Mouse (Mus musculus) adrenal gland, postnatal 4 days (tissue): ENCODE data around the gene Grap2. TPM values are rescaled to one million over a fixed set of nuclear protein-coding genes. Genes with fewer than 3 reads are reported as not detected.

ENCODE experiments used
- DNase-seq, 2 experiments: peaks; one replicate each; pipeline ENCODE4 v3.0.0; 2021 to 2022; ENCODE audit warnings: low spot score in 2 of 2, mixed read lengths in 2 of 2
- total RNA-seq, 2 experiments: library from RNA; stranded (reverse); gene quantifications; 2 replicates each; pipeline ENCODE4 v1.2.3; 2021

Gene Grap2
- total RNA-seq, 2 experiments from 2014 or later, result 1.3 to 1.7 TPM

- DNase-seq, result no peak
Measured at GRCm38 (mm10) chr15:80634391-80635193, 62.2 kb downstream of the Grap2 start.

DNA sequence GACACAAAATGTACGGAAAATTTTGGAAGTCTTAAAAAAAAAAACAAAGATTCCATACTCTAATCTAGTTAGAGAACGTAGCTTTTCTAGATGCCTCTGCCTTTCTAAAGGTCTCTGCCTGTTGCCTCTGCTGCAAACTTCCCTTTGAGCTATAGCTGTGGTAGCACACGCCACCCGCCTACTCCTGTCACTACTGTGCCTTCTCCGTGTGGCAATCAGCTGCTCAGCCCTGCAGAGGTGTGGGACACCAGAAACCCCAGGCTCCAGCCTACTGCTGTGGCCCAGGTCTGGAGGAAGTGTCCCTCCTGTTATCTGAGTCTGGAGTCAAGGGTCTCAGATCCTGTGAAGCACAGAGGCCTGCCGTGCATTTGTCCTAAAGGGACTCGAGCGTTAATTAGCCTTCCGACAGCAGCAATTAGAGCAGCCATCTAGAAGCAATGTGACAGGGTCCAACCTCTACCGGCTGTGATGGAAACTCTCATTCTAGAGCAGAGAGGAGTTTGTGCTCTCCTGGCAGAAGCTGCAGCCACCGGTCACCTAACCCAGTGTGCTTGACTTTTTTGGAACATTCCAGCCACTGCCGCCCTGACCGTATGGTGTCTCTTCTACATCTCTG, 64.5 kb downstream of the Grap2 start:
- DNase-seq, result no peak

- DNase-seq, result no peak
Measured at GRCm38 (mm10) chr15:80639071-80639702, 66.8 kb downstream of the Grap2 start.

DNA sequence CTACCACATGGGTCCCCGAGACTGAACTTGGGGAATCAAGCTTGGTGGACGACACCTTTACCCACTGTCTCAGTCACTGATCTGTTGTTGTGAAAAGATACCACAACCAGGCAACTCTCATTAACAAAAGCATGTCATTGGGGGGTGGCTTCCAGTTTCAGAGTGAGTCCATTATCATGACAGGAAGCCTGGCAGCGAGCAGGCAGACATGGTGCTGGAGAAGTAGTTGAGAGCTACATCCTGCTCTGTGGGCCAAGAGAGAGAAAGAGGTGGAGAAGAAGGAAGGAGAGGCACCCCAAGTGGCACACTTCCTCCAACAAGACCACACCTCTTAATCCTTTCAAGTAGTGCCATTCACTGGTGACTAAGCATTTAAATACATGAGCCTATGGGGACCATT, 67.5 kb downstream of the Grap2 start:
- DNase-seq, result no peak

- no peak for DNase-seq
Measured at GRCm38 (mm10) chr15:80641702-80642435, 69.5 kb downstream of the Grap2 start.

DNA sequence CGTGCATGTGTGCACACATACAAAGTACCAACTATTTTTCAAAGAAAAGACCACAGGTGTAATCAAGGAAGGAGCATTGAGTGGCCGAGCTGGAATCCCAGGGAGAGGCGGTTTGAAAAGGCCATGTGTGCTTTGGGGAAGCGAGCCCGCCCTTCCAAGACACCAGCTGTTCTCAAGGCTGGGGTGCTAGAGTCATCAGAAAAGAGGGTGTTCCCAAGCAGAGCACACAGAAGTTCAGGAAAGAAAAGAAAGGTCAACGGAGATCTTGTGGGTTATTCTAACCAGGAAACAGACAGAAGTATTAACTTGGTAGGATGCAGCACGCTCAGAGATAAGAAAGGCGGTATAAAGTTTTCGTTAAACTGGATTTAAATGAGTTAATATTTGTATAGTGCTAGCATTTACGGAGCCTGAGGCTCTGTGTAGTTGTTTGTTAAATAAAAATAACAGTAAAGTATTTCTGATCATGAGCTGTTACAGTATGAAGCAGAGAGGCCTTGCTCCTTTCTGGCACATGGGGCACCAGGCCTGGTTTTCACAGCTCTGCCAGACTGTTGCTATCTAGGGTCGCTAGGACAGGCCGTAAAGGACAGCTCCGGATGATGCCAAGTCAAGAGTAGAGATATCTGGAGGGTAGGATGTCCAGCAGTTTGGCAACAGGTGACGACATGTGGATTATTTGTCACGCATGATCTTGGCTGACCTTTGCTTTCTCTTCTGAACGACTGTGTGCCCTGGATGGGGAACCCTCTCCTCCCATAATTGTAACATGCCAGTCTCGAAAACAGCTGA, 72.8 kb downstream of the Grap2 start:
- DNase-seq, result no peak

DNA sequence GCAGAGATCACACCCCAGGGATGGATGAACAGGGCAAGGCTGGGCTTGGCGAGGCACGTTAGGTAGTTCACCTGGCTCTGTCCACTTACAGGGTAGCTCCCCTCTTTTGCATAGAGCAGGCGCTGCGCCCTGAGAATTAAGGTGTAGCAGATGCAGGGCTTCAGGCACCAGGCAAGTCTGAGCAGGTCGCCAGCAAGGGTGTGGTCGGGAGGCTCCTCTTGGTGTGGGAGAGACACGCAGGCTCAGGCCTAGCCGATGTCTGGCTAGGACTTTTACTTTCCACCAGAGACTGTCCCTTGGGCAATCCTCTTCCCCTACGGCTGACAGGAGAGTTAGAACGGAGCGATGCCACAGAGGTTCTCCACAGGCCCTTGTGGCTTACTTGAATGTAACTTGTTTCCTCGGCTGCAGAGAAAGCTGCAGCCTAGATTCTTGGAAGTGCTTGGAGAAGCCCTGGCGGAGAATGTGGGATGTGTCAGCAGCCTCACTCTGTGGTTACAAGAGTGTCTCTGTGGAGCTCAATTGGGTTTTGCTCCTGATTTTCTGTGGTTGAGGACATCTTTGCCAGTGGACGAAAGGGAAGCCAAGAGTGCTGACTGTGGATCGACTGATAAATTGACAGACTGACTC, 76.7 kb downstream of the Grap2 start:
- no peak for DNase-seq

- no peak for DNase-seq
Measured at GRCm38 (mm10) chr15:80650412-80650811, 78.0 kb downstream of the Grap2 start.

DNA sequence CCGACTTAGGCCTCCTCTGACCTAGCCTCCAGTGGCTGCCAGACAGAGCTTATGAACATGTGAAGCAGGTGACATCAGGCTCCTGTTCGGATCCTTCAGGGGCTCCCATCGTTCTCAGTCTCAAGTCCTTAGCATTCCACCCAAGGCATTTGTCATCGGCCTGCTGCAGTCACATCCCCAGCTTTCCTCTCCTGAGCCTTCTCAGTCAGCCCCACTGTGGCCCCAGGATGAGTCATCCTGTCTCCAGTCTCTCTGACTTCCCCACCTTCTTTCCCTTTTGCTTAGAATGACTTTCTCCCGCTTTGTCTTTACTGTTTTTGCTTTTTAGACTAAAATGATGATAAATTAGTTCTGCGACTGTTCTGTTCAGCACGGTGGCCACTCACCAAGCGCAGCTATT, 81.5 kb downstream of the Grap2 start:
- DNase-seq, result no peak

DNA sequence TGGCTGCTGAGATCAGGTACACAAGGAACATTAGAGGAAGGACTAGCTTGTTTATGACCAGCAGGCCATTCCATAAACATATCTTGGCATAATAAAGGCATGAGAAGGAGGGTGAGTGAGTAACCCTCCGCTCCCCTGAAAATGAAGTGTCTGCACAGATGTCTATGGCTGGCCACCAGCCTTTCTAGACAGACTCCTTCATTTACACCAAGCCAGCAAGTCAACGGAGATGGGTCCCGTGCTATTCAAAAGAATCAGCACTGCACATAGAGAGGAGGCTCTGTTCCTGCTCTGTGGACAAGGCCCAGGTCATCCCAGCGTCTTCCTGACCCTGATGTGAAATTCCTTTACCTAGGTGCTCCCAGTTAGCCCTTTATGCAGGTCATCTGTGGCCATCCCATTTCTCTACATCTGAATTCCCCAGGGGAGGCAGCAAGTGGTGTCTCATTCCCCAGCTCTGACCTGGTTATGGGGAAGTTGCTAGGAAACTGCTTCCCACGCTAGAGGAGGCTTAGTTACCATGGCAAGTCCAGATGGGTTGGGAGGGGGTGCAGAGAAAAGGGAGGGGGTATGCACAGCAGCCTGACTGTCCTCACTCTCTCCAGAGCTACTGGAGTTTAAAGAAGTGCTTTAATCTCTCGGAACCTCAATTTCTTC, 86.5 kb downstream of the Grap2 start:
- DNase-seq, result no peak

GRCm38 (mm10) chr15:80660963-80661362, 88.6 kb downstream of the Grap2 start:
- no peak for DNase-seq

DNA sequence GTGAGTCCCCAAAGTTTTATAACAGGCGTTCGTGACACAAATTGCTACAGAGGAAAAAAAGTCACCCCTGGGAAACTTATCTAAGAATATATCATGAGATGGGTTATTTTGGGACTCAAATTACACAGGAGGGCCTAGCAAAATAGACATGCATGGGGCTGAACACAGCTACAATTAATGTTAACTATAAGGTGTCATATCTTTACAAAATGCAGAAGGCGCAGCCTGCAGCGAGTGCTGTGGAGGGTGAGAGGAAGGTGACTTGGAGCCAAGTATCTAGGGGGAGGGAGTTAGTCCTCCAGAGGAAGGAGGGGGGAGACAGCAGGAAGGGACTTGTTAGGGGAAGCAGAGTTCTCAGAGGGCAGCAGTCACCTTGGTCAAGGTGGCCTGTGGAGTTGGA, 92.0 kb downstream of the Grap2 start:
- no peak for DNase-seq

- DNase-seq, result no peak
Measured at GRCm38 (mm10) chr15:80671295-80672252, 99.2 kb downstream of the Grap2 start, which contains the start of gene Fam83f. Fam83f (plus strand) TSS chr15:80671847.

GRCm38 (mm10) chr15:80672810-80673209, 100.4 kb downstream of the Grap2 start:
- DNase-seq, result no peak

DNA sequence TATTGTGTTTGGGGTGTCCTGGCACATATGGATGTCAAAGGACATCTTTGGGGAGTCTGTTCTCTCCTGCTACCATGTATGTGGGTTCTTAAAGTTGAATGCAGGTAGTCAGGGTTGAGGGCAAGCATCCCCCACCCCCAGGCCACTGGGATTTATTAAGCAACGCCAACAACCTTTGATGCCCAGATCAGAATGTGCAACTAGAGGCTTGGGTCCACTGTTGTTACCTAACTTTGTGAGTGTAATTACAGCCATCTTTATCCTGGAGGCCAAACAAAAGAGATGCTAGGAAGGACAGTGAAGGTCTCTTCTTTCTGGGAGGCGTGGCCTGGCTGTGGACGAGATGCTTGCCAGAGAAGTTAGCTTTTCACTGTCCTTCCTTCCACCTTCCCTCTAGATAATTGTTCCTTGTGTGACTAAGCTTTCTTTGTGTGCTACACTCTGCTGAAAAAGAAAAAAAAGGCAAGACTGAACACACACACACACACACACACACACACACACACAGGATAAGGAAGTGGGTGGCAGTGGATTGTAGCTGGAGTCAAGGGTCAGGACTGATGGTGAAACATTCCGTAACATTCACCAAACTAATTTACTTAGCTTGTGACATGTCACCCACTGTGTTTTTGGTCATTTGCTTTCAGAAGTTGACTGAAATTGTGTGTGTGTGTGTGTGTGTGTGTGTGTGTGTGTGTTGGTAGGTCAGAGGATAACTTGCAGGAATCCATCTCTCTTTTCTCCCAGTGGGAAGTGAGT, 101.1 kb downstream of the Grap2 start:
- DNase-seq, result no peak

- DNase-seq, result no peak
Measured at GRCm38 (mm10) chr15:80674700-80675099, 102.3 kb downstream of the Grap2 start.

DNA sequence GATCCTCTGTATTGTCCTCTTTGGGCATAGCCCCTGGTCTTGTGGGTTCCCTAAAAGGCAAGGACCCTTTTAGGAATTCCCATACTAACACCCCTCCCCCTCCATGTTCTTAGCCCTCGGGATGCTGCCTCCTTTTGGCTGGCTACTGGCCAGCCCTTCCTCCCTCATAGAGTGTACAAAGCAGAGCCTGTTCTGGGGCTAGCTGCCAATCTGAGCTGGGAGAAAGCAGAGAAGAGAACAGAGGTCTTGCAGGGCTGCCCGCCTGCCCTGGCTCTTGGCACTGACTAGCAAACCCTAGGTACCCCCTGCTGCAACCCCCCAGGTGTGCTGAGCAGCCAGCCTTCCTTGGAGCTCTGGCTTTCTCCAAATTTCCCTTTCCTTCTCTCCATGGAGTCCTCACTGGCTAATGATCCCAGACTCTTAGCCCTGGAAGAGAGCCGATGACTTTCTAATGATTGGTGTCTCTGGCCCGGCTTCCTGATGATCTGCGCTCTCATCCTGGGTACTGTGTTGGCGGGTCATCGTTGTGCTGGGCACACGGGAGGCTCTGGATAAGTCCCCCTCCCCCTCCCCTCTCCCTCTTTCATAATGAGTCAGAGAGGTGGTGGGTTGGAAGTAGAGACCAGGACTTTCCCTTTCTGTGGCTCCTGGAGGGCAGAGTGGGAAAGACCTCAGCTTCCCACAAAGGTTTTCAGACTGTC, 107.3 kb downstream of the Grap2 start:
- no peak for DNase-seq
